Mouse (Mus musculus) ES-Bruce4 (cell line): ENCODE measurements at regions not wholly inside any gene's neighbourhood (a gene's known extent, or its start where the extent isn't known, plus 50 kb on each side); places are given as distances from the start of the nearest gene placed in this dataset.
A peak's percentile ranks its signal among the peaks of the same experiment; 100 is the strongest.

ENCODE experiments used
- CTCF ChIP-seq: IDR thresholded peaks from one replicate; pipeline ENCODE4 v1.8.1; 2011; ENCODE audit warnings: low read depth, low read length
- POLR2A ChIP-seq: IDR thresholded peaks from one replicate; pipeline ENCODE4 v1.8.1; 2011; ENCODE audit warnings: low read length; ENCODE audit not compliant: insufficient read depth

DNA sequence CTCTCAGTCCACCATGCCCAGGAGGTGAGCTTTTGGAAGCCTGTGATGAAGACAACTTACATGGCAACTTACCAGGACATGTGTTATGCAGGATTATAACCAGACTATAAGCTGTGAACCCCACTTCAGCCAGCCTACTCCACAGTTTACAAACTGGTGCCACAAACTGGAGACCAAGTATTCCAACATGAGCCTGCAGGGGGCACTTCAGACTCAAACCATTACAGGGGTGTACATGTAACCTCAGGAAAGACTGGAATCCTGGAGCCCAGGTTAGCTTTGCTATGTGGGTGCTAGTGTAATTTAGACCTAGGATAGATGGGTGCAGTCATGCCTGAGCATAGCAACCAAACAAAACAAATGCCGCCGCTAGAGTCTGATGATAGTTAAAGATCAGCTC, 124.0 kb upstream of the Lyplal1 start:
- no peak for TF ChIP-seq POLR2A
- peak; percentile 6 for TF ChIP-seq CTCF
